Mouse (Mus musculus): ENCODE measurements around the gene 4933430I17Rik. TPM values are rescaled to one million over a fixed set of nuclear protein-coding genes. Genes with fewer than 3 reads are reported as not detected.

The 4933430I17Rik gene
- polyA plus RNA-seq, 1 experiment from 2014 or later: 0.19 TPM

- no peaks in the 10 kb centered on the region for H3K27me3 ChIP-seq (replicated peaks)
- H3K27ac ChIP-seq: peak within 1 kb of the TSS; percentile 93
- no peaks in the 10 kb centered on the region for H3K9me3 ChIP-seq
- peaks cover 52% of the 10 kb centered on the region for H3K4me1 ChIP-seq
- under 1% methylated on average over 35 of the region's 37 CpGs for WGBS
- no peaks in the 10 kb centered on the region for H3K36me3 ChIP-seq
- H3K9ac ChIP-seq: peak within 1 kb of the TSS; percentile 80
- ATAC-seq (ENCODE audit: insufficient read depth, low FRiP score, low read depth): peak; percentile 79
- H3K4me2 ChIP-seq: peak within 1 kb of the TSS; percentile 62
- H3K4me3 ChIP-seq (replicated peaks): peak within 1 kb of the TSS; percentile 85
These were observed 5.3 kb upstream of the 4933430I17Rik start, which contains the start of gene Alad for GRCm38 (mm10) chr4:62519849-62520233. Gene Alad, minus strand, starts transcription at chr4:62519918.

- no peak overlapping the region; the same call in 1 of the 2 replicates for H3K4me2 ChIP-seq
- H3K9me3 ChIP-seq: no peaks in the 10 kb centered on the region
These were observed 4.2 kb upstream of the 4933430I17Rik start for GRCm38 (mm10) chr4:62520892-62521400.

GRCm38 (mm10) chr4:62525489-62525811 is 281 bp downstream of the 4933430I17Rik start:
- no peak for ATAC-seq (ENCODE audit: insufficient read depth, low FRiP score, low read depth)
- no peaks in the 10 kb centered on the region for H3K9me3 ChIP-seq
- no peaks in the 10 kb centered on the region for H3K36me3 ChIP-seq
- peak overlapping the region; percentile 77 for H3K4me3 ChIP-seq (replicated peaks)
- H3K27me3 ChIP-seq (replicated peaks): no peaks in the 10 kb centered on the region
- no peak overlapping the region for H3K9ac ChIP-seq
- peaks cover 10% of the 10 kb centered on the region for H3K4me1 ChIP-seq
- WGBS: 2% methylated on average over 10 of the region's 10 CpGs
- peak overlapping the region; percentile 45 for H3K4me2 ChIP-seq
- no peak overlapping the region for H3K27ac ChIP-seq

More at GRCm38 (mm10) chr4:62520892-62521400, 4.2 kb upstream of the 4933430I17Rik start:
- Histone ChIP-seq H3K27ac (0 out of 2 replicates have a peak overlapping the region, but pooled peaks have one; percentile 21), H3K4me1 (peaks cover 42% of the 10 kb centered on the region), H3K9ac (no peak overlapping the region), H3K4me3 (replicated peaks) (no peak overlapping the region), H3K27me3 (replicated peaks) (no peaks in the 10 kb centered on the region), H3K36me3 (no peaks in the 10 kb centered on the region)
- 70% methylated on average over 2 of the region's 2 CpGs for WGBS
- no peak for ATAC-seq (ENCODE audit: insufficient read depth, low FRiP score, low read depth)

- Histone ChIP-seq H3K9ac (no peak overlapping the region), H3K4me1 (peaks cover 14% of the 10 kb centered on the region), H3K4me2 (no peak overlapping the region), H3K9me3 (no peaks in the 10 kb centered on the region), H3K27ac (no peak overlapping the region), H3K4me3 (replicated peaks) (no peak overlapping the region), H3K36me3 (no peaks in the 10 kb centered on the region), H3K27me3 (replicated peaks) (no peaks in the 10 kb centered on the region)
- ATAC-seq (ENCODE audit: insufficient read depth, low FRiP score, low read depth): no peak
- WGBS: 49% methylated on average over 2 of the region's 2 CpGs
These were observed 1.1 kb downstream of the 4933430I17Rik start for GRCm38 (mm10) chr4:62526256-62526655.

- peaks cover 14% of the 10 kb centered on the region for H3K4me1 ChIP-seq
- no peak overlapping the region for H3K4me2 ChIP-seq
- H3K4me3 ChIP-seq (replicated peaks): no peak overlapping the region
- no peak overlapping the region for H3K27ac ChIP-seq
- H3K27me3 ChIP-seq (replicated peaks): no peaks in the 10 kb centered on the region
- no peaks in the 10 kb centered on the region for H3K36me3 ChIP-seq
- no peak for ATAC-seq (ENCODE audit: insufficient read depth, low FRiP score, low read depth)
- H3K9ac ChIP-seq: no peak overlapping the region
- 79% methylated on average over 4 of the region's 4 CpGs for WGBS
- H3K9me3 ChIP-seq: no peaks in the 10 kb centered on the region
These were observed 2.5 kb downstream of the 4933430I17Rik start for GRCm38 (mm10) chr4:62527655-62528054.

- H3K4me1 ChIP-seq: peaks cover 4% of the 10 kb centered on the region; the same call in 1 of the 2 replicates
- H3K27ac ChIP-seq: no peak overlapping the region
- ATAC-seq (ENCODE audit: insufficient read depth, low FRiP score, low read depth): no peak
- no peak overlapping the region for H3K9ac ChIP-seq
- no peak overlapping the region for H3K4me3 ChIP-seq (replicated peaks)
- H3K27me3 ChIP-seq (replicated peaks): no peaks in the 10 kb centered on the region
- no peaks in the 10 kb centered on the region for H3K9me3 ChIP-seq
- H3K4me2 ChIP-seq: no peak overlapping the region
- H3K36me3 ChIP-seq: no peaks in the 10 kb centered on the region
- WGBS: 66% methylated on average over 6 of the region's 6 CpGs
These were observed 8.6 kb downstream of the 4933430I17Rik start for GRCm38 (mm10) chr4:62533729-62534128.

- no peaks in the 10 kb centered on the region for H3K36me3 ChIP-seq
- no peaks in the 10 kb centered on the region for H3K27me3 ChIP-seq (replicated peaks)
- no peak overlapping the region for H3K9ac ChIP-seq
- no peak overlapping the region for H3K4me2 ChIP-seq
- no peaks in the 10 kb centered on the region for H3K9me3 ChIP-seq
- no peaks in the 10 kb centered on the region for H3K4me1 ChIP-seq
- H3K4me3 ChIP-seq (replicated peaks): no peak overlapping the region
- WGBS: 83% methylated on average over 3 of the region's 3 CpGs
- ATAC-seq (ENCODE audit: insufficient read depth, low FRiP score, low read depth): no peak
- H3K27ac ChIP-seq: no peak overlapping the region
These were observed 16.6 kb downstream of the 4933430I17Rik start for GRCm38 (mm10) chr4:62541802-62542201.

GRCm38 (mm10) chr4:62543782-62544181 is 18.6 kb downstream of the 4933430I17Rik start:
- ATAC-seq (ENCODE audit: insufficient read depth, low FRiP score, low read depth): no peak
- H3K4me3 ChIP-seq (replicated peaks): no peak overlapping the region
- H3K9me3 ChIP-seq: no peaks in the 10 kb centered on the region
- H3K27me3 ChIP-seq (replicated peaks): no peaks in the 10 kb centered on the region
- no peak overlapping the region for H3K27ac ChIP-seq
- 76% methylated on average over 6 of the region's 6 CpGs for WGBS
- H3K4me2 ChIP-seq: no peak overlapping the region
- H3K36me3 ChIP-seq: no peaks in the 10 kb centered on the region
- H3K4me1 ChIP-seq: no peaks in the 10 kb centered on the region
- H3K9ac ChIP-seq: no peak overlapping the region

- H3K27me3 ChIP-seq (replicated peaks): no peaks in the 10 kb centered on the region
- no peak overlapping the region for H3K9ac ChIP-seq
- H3K27ac ChIP-seq: no peak overlapping the region
- no peak overlapping the region for H3K4me3 ChIP-seq (replicated peaks)
- H3K9me3 ChIP-seq: no peaks in the 10 kb centered on the region
- no peaks in the 10 kb centered on the region for H3K4me1 ChIP-seq
- no peaks in the 10 kb centered on the region for H3K36me3 ChIP-seq
- no peak for ATAC-seq (ENCODE audit: insufficient read depth, low FRiP score, low read depth)
- no peak overlapping the region for H3K4me2 ChIP-seq
These were observed 19.6 kb downstream of the 4933430I17Rik start for GRCm38 (mm10) chr4:62544801-62545200.

GRCm38 (mm10) chr4:62551966-62552365 is 26.8 kb downstream of the 4933430I17Rik start:
- Histone ChIP-seq H3K4me1 (no peaks in the 10 kb centered on the region), H3K27me3 (replicated peaks) (no peaks in the 10 kb centered on the region)
- 76% methylated on average over 7 of the region's 7 CpGs for WGBS

GRCm38 (mm10) chr4:62557436-62557835 is 32.3 kb downstream of the 4933430I17Rik start:
- Histone ChIP-seq H3K27me3 (replicated peaks) (no peaks in the 10 kb centered on the region), H3K4me3 (replicated peaks) (no peak overlapping the region), H3K4me2 (no peak overlapping the region), H3K27ac (no peak overlapping the region), H3K36me3 (no peaks in the 10 kb centered on the region), H3K9me3 (no peaks in the 10 kb centered on the region), H3K9ac (no peak overlapping the region), H3K4me1 (no peaks in the 10 kb centered on the region)
- WGBS: 55% methylated on average over 3 of the region's 3 CpGs
- ATAC-seq (ENCODE audit: insufficient read depth, low FRiP score, low read depth): no peak

More at GRCm38 (mm10) chr4:62551966-62552365, 26.8 kb downstream of the 4933430I17Rik start:
- no peak for ATAC-seq (ENCODE audit: insufficient read depth, low FRiP score, low read depth)
- Histone ChIP-seq H3K9ac (no peak overlapping the region), H3K4me2 (no peak overlapping the region), H3K27ac (no peak overlapping the region), H3K4me3 (replicated peaks) (no peak overlapping the region), H3K36me3 (no peaks in the 10 kb centered on the region), H3K9me3 (no peaks in the 10 kb centered on the region)

GRCm38 (mm10) chr4:62559797-62560329 is 34.7 kb downstream of the 4933430I17Rik start, which contains the start of gene Rgs3:
Gene Rgs3, plus strand, starts transcription at chr4:62559847.
- no peak for ATAC-seq (ENCODE audit: insufficient read depth, low FRiP score, low read depth)
- Histone ChIP-seq H3K4me2 (no peak within 1 kb of the TSS), H3K9me3 (no peaks in the 10 kb centered on the region), H3K27me3 (replicated peaks) (no peaks in the 10 kb centered on the region), H3K4me1 (no peaks in the 10 kb centered on the region), H3K36me3 (no peaks in the 10 kb centered on the region), H3K4me3 (replicated peaks) (no peak within 1 kb of the TSS), H3K27ac (no peak within 1 kb of the TSS), H3K9ac (no peak within 1 kb of the TSS)
- WGBS: 51% methylated on average over 6 of the region's 6 CpGs
